Mouse (Mus musculus): ENCODE measurements around the gene Myrf.
"Not testable (repeated sequence)": the region's sequence is repeated elsewhere in the genome, so short reads cannot be mapped to it uniquely, and the experiment has no call there.

The Myrf gene

DNA sequence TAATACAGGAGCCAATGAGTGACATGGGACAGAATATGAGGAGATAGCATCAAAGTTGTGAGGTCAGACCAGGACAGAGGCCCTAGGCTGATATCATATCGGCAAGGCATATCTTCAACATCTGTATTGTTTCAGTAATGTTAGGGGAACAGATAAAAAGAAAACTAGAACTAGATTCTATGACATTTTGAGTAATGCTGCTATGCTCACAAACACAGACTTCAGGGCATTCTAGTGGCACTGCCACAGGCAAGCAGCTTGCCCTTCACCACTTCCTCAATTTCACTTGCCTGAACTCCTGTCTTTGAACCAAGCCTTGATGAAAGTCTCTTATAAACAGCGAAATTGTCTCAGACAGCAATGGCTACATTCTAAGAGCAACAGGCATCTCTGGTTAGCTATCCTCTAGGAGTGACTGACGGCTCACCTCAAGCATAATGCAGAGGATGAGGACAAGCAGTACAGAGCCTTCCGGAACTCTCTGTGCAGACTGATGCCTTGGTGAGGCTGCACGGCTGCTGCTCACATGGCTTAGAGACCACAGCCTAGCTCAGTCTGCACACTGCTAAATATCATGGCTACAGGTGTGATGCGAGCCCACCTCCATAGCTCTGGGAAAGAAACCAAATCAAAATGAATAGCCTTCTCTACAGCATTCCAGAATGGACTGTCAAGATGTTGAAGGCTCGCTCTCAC is 66.6 kb downstream of the Myrf start:
- no peak for DNase-seq

- no peak for DNase-seq
These were observed 67.3 kb downstream of the Myrf start for GRCm38 (mm10) chr19:10173116-10173718.

DNA sequence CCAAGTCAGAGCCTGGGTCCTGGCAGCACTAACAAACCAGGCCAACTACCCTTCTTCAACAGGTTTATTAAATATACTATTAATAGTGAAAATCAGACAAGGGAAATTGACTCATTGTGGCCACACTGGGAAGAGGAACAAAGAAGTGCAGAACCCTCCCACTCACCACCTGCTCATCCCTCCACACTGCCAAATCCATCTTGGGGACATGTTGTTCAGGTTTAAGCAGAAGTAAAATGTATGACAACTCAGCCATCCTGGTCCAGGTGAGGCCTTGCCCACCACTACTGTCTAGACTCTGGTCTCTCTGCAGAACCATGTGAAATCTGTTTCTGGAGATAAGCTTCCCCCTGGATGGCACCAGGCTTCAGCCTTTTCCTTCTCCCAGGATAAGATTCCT is 68.7 kb downstream of the Myrf start:
- no peak for DNase-seq

DNA sequence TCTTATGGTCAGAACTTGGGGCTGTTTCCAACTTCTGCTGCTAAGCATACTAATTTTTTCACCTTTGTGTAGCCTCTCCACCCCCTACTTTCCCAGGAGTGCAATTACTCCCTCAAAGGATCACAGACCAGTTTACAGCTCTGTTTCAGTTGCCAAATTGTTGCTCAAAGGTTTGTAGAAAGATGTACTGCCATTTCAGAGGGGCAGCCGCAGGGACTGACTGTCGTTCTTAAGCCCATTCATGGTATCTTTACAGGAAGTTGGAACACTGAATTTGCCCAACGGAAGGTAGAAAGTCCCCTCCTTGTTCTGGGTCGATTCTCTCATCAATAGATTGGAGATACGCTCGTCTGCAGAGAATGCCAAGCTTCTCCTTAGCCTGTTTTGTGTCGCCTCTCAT is 69.2 kb downstream of the Myrf start:
- DNase-seq: no peak

DNA sequence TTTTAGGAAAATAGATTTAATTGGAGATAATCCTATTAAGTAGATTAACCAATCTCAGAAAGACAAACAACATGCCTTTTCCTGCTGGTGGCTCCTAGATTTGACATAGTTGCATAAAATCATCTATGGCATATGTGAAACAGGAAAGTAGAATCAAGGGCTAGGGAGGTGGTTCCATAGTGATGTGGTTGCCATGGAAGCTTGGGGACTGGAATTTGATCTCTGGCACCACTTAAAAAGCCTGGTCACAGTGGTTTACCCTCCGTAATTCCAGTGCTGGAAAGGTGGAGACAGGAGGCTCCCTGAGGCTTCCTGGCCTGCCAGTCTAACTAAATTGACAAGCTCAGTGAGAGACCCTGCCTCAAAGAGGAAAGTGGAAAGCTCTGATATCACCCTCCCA is 70.1 kb downstream of the Myrf start:
- no peak for DNase-seq

DNA sequence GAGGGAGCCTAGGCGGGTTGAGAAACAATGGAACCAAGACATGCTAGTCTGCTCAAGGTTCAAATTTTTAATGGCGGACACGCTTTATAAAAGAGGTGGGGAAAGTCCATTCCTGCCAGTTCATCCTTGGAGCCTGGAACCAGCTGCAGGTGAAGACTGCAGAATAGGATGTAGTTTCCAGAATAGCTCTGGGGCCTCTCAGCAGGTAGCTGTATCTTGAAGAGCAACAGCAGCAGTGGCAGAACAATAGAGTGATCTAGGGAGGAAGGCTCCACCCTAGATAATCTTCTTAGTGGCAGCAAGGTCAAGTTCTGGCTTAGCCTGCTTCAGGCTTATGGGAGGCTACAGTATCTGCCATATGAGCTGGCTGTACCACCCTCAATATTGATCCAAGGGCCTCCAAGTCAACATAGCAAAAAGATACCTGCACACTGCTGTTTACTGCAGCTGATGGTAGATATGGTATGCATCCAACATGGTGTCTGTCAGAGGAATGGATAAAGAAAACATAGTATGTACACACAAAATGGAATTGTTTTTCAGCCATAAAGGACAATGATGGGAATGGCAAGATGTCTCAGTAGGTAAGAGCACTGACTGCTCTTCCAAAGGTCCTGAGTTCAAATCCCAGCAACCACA is 70.7 kb downstream of the Myrf start:
- DNase-seq: not testable (repeated sequence)

GRCm38 (mm10) chr19:10169179-10169578 is 71.4 kb downstream of the Myrf start:
- DNase-seq: no peak

DNA sequence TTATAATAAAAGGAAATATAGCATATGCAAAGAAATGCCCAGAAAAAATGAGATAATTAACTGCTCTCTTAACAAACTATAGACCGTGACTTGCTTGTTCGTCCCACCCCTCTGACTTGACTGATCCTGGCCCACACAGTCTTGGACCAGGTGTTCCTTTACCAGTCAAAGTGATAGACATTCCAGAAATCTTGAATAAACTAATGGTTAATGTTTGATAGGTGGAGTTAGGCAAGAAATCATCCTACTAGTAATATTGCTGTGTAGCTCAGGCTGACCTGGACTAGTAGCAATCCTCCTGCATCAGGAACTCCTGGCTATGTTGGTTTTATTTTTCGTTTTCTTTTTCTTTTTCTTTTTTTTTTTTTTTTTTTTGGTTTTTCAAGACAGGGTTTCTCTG is 72.1 kb downstream of the Myrf start:
- no peak for DNase-seq

DNA sequence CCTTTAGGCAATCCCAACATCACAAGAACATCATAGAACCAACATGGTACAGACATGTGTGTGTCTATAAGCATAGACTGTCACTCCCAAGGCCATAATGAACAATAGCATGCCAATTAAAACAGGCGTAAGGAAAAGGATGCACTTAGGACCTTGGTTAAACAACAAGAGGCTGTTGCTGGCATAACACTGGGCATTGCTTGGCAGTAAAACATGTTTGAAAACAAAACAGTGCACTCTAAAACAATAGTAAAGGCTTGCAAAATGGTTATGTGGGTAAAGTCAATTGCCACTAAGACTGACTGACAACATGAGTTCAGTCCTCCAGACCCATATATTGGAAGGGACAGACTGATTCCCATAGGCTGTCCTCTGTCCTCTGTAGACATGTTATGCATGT is 72.6 kb downstream of the Myrf start:
- no peak for DNase-seq

DNA sequence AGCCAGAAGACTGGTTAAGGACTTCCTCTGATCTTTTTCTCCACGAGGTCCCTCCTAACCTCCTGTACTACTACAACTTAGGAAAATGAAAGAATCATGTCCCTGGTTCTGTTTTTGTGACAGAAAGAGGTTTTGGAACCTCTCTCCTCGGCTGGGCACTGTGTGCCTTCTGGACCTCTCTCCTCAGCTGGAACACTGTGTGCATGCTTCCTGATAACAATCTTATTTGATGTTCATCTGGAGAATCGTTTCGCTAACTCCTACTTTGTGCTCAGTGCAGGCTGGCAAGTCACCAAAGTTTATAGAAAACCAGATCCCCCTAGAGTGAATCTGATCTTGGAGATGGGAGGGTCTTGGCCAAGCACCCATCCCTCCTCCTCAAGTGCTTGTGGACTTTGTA is 73.4 kb downstream of the Myrf start:
- no peak for DNase-seq

DNA sequence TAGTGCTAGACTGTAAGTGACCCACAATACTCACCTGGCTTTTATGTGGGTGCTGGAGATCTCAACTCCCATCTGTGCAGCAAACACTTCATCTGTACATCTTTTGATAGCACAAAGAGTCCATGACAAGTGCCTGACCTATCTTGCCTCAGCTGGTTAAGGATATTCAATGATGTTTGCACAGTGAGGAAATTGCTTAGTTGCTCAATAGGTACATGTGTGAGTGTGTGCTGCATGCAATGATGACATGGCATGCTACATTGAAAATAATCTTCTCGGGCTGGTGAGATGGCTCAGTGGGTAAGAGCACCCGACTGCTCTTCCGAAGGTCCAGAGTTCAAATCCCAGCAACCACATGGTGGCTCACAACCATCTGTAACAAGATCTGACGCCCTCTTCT is 74.6 kb downstream of the Myrf start:
- DNase-seq: not testable (repeated sequence)

GRCm38 (mm10) chr19:10163896-10164295 is 76.7 kb downstream of the Myrf start:
- DNase-seq: no peak
